ENCODE assay signal across 7 mouse cellular contexts in genomic region chr19:46075616-46076607, GRCm38 (mm10). TPM values are rescaled to one million over a fixed set of nuclear protein-coding genes. Genes with fewer than 3 reads are reported as not detected.
DNase-seq lines count a peak whose midpoint lies in the region; ATAC-seq and TF ChIP-seq lines count a peak whose summit lies in the region.

Gene Nolc1, plus strand, starts transcription at chr19:46075863.

- no peaks in the 10 kb centered on the region for H3K9me3 ChIP-seq in embryonic facial prominence, embryonic 10.5 days
- no peaks in the 10 kb centered on the region for H3K9me3 ChIP-seq in intestine, postnatal 0 days (ENCODE audit: control insufficient read depth)
- no peaks in the 10 kb centered on the region for H3K9me3 ChIP-seq in midbrain, embryonic 12.5 days

- ATAC-seq in intestine, postnatal 0 days: peak; percentile 98
- peak; percentile 94 for ATAC-seq in midbrain, embryonic 12.5 days (ENCODE audit: low FRiP score, low read depth)

- peak within 1 kb of the TSS; percentile 87 for H3K27ac ChIP-seq in embryonic facial prominence, embryonic 10.5 days (replicated peaks)
- H3K27ac ChIP-seq in intestine, postnatal 0 days (ENCODE audit: low read depth, low read length): peak within 1 kb of the TSS; percentile 61; the same call in 1 of the 2 replicates
- H3K27ac ChIP-seq in midbrain, embryonic 12.5 days (replicated peaks): peak within 1 kb of the TSS; percentile 42; the same call in 1 of the 2 replicates
- H3K27ac ChIP-seq in small intestine, adult 2 months (ENCODE audit: insufficient read depth, low read depth, low read length): no peak within 1 kb of the TSS; the same call in none of the 2 replicates

- peaks cover 19% of the 10 kb centered on the region for H3K4me1 ChIP-seq in embryonic facial prominence, embryonic 10.5 days
- H3K4me1 ChIP-seq in intestine, postnatal 0 days (replicated peaks; ENCODE audit: control insufficient read depth, insufficient read depth, low read length): no peaks in the 10 kb centered on the region
- peaks cover 15% of the 10 kb centered on the region for H3K4me1 ChIP-seq in midbrain, embryonic 12.5 days
- no peaks in the 10 kb centered on the region for H3K4me1 ChIP-seq in small intestine, adult 2 months (ENCODE audit: control insufficient read depth, insufficient read depth, insufficient read length, low read length)

- intact Hi-C loops in left cerebral cortex, postnatal 4 days (cut with DNase I): no loop called here

- TF ChIP-seq CTCF in intestine, postnatal 0 days (IDR thresholded peaks at IDR 0.05; ENCODE audit: low read depth): peak; percentile 28; the same call in 1 of the 2 replicates
- TF ChIP-seq CTCF in small intestine, adult 2 months (IDR thresholded peaks at IDR 0.05; ENCODE audit: extremely low read depth, insufficient read length, insufficient replicate concordance, low read depth, low read length): no peak

- peak within 1 kb of the TSS; percentile 72 for H3K4me2 ChIP-seq in intestine, postnatal 0 days (replicated peaks; ENCODE audit: low read depth)
- peak within 1 kb of the TSS; percentile 89 for H3K4me2 ChIP-seq in midbrain, embryonic 12.5 days (replicated peaks)

- TF ChIP-seq POLR2A in small intestine, adult 2 months (IDR thresholded peaks at IDR 0.05; ENCODE audit: low read depth, low read length): no peak

- peaks cover 74% of the 10 kb centered on the region for H3K36me3 ChIP-seq in embryonic facial prominence, embryonic 10.5 days (replicated peaks)
- H3K36me3 ChIP-seq in intestine, postnatal 0 days (ENCODE audit: control insufficient read depth, insufficient read depth): peaks cover 49% of the 10 kb centered on the region
- H3K36me3 ChIP-seq in midbrain, embryonic 12.5 days: peaks cover 63% of the 10 kb centered on the region
- H3K36me3 ChIP-seq in small intestine, adult 2 months (ENCODE audit: control insufficient read depth, insufficient read depth, low read length): peaks cover 30% of the 10 kb centered on the region

- H3K4me3 ChIP-seq in embryonic facial prominence, embryonic 10.5 days: peak within 1 kb of the TSS; percentile 79
- H3K4me3 ChIP-seq in intestine, postnatal 0 days (ENCODE audit: low read depth, low read length): peak within 1 kb of the TSS; percentile 77
- peak within 1 kb of the TSS; percentile 92 for H3K4me3 ChIP-seq in midbrain, embryonic 12.5 days
- H3K4me3 ChIP-seq in small intestine, adult 2 months (ENCODE audit: low read depth, low read length): peak within 1 kb of the TSS; percentile 81

- under 1% methylated on average over 66 of the region's 66 CpGs for WGBS in embryonic facial prominence, embryonic 10.5 days
- under 1% methylated on average over 66 of the region's 66 CpGs for WGBS in intestine, postnatal 0 days
- WGBS in midbrain, embryonic 12.5 days: under 1% methylated on average over 66 of the region's 66 CpGs
- WGBS in small intestine, adult 2 months: under 1% methylated on average over 66 of the region's 66 CpGs

- H3K27me3 ChIP-seq in embryonic facial prominence, embryonic 10.5 days (replicated peaks; ENCODE audit: low read depth, poor library complexity, severe bottlenecking): no peaks in the 10 kb centered on the region
- H3K27me3 ChIP-seq in intestine, postnatal 0 days (replicated peaks; ENCODE audit: control insufficient read depth, insufficient read depth, low read length): no peaks in the 10 kb centered on the region
- H3K27me3 ChIP-seq in midbrain, embryonic 12.5 days: no peaks in the 10 kb centered on the region
- H3K27me3 ChIP-seq in small intestine, adult 2 months (ENCODE audit: control insufficient read depth, insufficient read depth, low read length): no peaks in the 10 kb centered on the region

- peak within 1 kb of the TSS; percentile 68 for H3K9ac ChIP-seq in intestine, postnatal 0 days (ENCODE audit: low read depth, low read length)
- H3K9ac ChIP-seq in midbrain, embryonic 12.5 days (replicated peaks): peak within 1 kb of the TSS; percentile 69

- DNase-seq in adrenal gland, postnatal 10 days: peak; percentile 99
- peak; percentile 99 for DNase-seq in embryonic facial prominence, embryonic 10.5 days (ENCODE audit: low spot score)
- peak; percentile 83 for DNase-seq in gonadal fat pad, adult 2 months (ENCODE audit: low read depth)
- peak; percentile 98 for DNase-seq in left cerebral cortex, postnatal 4 days

RNA-seq across cellular contexts. Expression of gene Nolc1, which starts in this region (rescaled TPM):
- 10 to 100 TPM; 38.8 to 45.0 TPM for total RNA-seq in adrenal gland, postnatal 10 days (2021)
- 161 and 167 TPM in 2 replicates for polyA plus RNA-seq in embryonic facial prominence, embryonic 10.5 days (2016; fragmentation: Nextera tagmentation; extraction: Ambion mirVana)
- 8.6 and 12.0 TPM in 2 replicates for polyA plus RNA-seq in gonadal fat pad, adult 2 months (2012; rRNA removed)
- 22.2 and 25.1 TPM in 2 replicates for polyA plus RNA-seq in intestine, postnatal 0 days (2015; fragmentation: Nextera tagmentation; extraction: Ambion mirVana)
- 10 to 100 TPM; 47.8 to 56.4 TPM for total RNA-seq in left cerebral cortex, postnatal 4 days (2021)
- 103 and 109 TPM in 2 replicates for polyA plus RNA-seq in midbrain, embryonic 12.5 days (2016; fragmentation: Nextera tagmentation; extraction: Ambion mirVana)
- 3.4 and 4.3 TPM in 2 replicates for polyA plus RNA-seq in small intestine, adult 2 months (2012; rRNA removed)
